Mouse (Mus musculus) thymus, postnatal 25 days (tissue): ENCODE results near the gene Atp2a1.
"Not testable (repeated sequence)": the region's sequence is repeated elsewhere in the genome, so short reads cannot be mapped to it uniquely, and the experiment has no call there.

Experiments used
- DNase-seq: peaks from one replicate; pipeline ENCODE4 v3.0.0; 2022

Atp2a1 gene

DNA sequence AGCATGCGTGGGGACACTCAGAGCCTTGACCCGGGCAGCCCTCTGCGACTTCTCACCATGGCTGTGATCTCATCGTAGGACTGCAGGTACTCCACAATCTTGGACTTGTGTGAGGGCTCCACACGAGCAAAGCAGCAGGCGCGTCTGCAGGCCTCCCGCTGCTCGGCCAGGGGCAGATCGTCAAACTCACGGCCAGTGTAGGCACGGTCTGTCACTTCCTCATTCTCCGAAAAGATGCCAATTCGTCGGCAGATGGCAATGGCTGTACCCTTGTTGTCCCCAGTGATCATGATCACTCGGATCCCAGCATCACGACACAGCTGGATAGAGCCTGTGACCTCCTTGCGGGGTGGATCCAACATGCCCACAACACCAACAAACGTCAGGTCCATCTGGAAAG lies 14.4 kb downstream of the Atp2a1 start:
- no peak for DNase-seq

- no peak for DNase-seq
These were observed 16.7 kb downstream of the Atp2a1 start for GRCm38 (mm10) chr7:126446217-126446616.

DNA sequence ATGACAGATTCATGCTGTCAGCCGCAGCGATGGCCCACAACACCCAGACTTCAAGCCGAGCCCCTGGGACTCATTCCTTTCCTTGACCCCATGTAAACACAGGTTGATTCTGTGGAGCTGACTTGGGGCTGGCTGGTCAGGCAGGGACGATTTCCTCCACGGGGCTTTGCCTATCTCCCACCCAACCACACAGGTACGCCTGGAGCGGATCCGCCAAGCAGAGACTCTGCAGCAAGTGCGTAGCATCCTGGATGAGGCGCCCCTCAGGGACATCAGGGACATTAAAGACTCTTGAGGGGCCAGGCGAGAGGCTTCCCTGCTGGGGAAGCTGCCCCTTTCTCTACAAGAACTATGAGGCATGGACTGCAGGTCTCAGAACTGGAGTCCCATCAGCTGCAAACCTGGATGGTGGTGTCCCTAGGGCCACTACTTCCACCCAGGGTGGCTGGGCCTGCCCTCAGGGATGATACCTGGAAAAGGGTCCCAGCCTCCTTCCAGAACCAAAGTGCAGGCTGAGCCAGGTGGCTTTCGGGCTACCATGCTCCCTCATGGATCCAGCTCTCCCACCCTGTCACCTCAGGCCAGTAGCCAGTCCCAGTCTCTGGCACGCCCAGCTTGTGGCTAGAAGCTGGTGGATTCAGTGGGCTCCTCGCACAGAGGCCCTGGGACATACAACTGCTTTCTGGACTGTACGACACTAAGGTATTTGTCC lies 17.6 kb downstream of the Atp2a1 start:
- no peak for DNase-seq

- no peak for DNase-seq
These were observed 18.4 kb downstream of the Atp2a1 start for GRCm38 (mm10) chr7:126444536-126444935.

DNA sequence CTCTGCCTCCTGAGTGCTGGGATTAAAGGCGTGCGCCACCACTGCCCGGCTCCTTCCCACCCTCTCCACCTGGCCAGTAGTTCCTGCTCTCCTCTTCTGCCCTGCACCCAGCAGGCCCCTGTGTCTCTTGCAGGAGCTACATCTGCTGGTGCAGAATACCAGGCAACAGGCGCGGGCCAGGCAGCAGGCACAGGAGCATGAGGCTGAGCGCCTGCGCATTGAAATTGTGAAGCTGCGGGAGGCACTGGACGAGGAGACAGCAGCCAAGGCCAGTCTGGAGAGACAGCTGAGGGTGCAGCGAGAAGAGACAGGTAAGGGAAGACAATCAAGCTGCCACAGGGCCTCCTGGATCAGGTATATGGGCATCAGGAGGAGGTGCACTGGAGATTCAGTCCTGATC lies 18.9 kb downstream of the Atp2a1 start:
- DNase-seq, result no peak

GRCm38 (mm10) chr7:126440134-126440533 lies 22.8 kb downstream of the Atp2a1 start:
- no peak for DNase-seq

DNA sequence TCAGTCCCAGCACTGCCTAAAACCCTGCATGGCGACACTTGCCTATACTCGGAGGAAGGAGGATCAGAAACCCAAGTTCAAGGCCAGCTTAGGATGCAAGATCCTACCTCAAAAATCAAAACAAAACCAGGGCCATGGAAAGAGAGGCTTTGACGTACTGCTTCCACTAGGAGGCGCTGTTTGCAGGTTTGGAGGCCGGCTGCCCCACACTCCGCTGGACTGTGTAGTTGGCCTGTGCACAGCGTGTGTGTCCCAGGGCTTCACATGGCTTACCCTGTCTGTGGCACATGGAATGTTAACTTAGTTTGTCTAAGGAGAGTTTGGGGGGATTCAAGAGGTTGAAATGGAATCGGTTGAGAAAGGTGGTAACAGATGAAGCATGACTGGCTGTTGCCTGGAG lies 26.1 kb downstream of the Atp2a1 start:
- peak; percentile 71 for DNase-seq

DNA sequence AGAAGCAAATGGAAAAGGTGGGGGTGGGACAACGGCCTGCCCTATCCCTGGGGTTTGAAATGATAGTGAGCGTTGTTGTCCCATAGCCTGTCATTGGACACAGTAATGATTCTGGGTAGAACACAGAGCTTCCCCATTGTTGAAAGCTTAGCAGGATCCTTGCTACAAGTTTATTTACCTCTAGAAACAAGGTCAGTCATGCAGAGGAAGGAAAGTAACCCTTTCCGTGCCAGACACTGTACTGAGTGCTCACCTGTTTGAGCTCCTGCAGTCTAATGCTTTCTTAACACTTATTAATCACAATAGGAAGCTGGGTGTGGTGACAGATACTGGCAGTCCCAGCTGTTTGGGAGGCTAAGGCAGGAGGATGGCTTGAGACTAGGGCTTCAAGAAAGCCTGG lies 27.1 kb downstream of the Atp2a1 start:
- no peak for DNase-seq

DNA sequence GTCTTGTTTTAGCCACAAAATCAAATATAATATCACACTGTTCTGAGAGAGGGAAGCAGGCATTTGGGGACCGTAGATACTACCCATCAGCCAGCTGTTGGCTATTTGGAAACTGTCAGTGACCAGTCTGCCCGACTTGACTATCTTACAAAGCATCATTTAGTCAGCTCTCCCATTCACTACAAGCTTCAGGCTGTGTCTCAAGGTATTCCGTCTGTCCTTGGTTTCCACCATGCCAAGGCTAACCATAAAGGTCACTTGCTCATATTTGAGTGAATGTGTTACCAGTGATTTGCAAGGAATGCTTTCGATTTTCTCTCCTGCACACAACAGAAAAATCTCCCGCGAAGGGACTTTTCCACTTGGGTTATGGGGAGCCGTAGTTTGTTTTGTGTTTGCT lies 28.2 kb downstream of the Atp2a1 start:
- no peak for DNase-seq

GRCm38 (mm10) chr7:126430167-126430566 lies 32.7 kb downstream of the Atp2a1 start:
- DNase-seq, result no peak

GRCm38 (mm10) chr7:126429503-126429898 lies 33.4 kb downstream of the Atp2a1 start:
- no peak for DNase-seq

- peak; percentile 96 for DNase-seq
These were observed 34.0 kb downstream of the Atp2a1 start, which contains the start of gene Rabep2 for GRCm38 (mm10) chr7:126428631-126429502. Gene Rabep2 (plus strand): TSS chr7:126428759.

DNA sequence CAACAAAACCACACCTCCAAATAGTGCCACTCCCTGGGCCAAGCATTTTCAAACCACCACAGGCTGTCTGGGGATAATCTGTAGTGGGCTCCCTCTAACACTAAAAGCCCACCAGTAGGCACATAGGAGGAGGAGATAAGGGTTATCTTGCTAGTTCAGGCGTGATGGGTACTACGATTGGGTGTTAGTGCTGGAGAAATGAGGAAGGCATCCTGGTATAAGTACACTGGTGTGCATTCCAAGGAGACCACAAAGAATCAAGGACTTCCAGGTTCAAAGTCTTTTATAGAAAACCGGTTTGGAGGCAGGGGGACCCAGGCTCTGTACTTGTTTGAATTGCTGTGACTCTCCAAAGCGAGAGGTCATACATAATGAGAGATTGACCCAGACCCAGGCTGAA lies 34.8 kb downstream of the Atp2a1 start:
- no peak for DNase-seq

GRCm38 (mm10) chr7:126427323-126427860 lies 35.5 kb downstream of the Atp2a1 start:
- DNase-seq, result no peak

- no peak for DNase-seq
These were observed 38.7 kb downstream of the Atp2a1 start for GRCm38 (mm10) chr7:126424161-126424560.

- no peak for DNase-seq
These were observed 41.2 kb downstream of the Atp2a1 start for GRCm38 (mm10) chr7:126421756-126422155.

DNA sequence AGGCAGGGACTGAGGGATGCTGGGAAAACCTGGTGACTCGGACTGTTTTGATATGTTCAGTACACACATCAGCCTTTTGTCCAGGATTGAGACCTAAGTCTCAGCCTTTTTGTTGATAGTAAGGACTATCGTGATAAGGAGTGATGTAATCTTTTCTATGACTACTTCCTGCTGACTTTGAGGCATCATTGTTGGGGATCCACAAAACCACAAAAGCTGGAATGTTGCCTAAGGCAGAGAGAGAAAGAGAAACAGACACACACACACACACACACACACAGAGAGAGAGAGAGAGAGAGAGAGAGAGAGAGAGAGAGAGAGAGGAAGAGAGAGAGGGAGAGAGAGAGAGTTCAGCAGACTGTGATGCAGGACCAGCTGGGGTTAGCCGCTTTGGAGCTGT lies 44.4 kb downstream of the Atp2a1 start:
- DNase-seq, result no peak

GRCm38 (mm10) chr7:126417606-126418005 lies 45.3 kb downstream of the Atp2a1 start:
- no peak for DNase-seq

DNA sequence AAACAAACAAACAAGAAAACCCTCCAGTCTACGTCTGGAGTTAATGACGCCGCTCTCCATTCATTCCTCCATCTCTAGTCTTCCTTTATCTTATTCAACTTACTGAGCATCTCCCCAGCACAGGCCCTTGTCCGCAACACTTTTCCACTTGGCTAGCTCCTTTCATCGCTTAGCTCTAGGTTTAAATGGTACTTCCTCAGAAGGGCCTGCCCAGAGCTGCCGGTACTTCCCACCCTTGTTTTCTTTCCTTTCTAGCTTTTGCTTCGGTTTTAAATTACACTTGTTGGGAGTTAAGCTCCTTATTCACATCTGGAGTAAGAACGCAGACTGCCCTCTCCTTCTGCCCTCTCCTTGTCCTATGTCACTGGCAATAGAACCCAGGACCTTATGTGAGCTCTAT lies 45.9 kb downstream of the Atp2a1 start:
- DNase-seq, result no peak

- peak; percentile 45 for DNase-seq
These were observed 46.3 kb downstream of the Atp2a1 start for GRCm38 (mm10) chr7:126416615-126417014.

DNA sequence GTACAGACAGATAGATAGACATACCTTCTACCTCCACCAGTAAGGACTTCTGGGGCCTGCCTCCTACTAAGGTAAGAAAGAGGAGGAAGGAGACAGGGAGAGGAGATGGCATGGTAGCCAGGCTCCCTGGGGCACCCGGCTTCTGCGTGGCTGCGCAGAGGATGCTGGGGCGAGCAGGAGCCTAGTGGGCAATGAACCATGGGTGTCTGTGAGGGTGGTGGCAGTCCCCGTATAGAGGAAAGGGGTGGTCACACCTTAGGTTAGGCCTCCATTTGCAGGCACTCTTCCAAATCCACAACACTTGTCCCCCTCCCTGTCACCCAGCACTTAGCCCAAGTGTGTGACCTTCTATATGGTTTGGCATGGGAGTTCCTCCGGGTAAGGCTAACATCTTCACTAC lies 48.2 kb downstream of the Atp2a1 start, which contains the start of gene Cd19:
Cd19 (minus strand) TSS at position 165 of the 400 bp plus-strand sequence.
- DNase-seq, result no peak

- no peak for DNase-seq
These were observed 51.8 kb downstream of the Atp2a1 start for GRCm38 (mm10) chr7:126411061-126411460.

- no peak for DNase-seq
These were observed 54.2 kb downstream of the Atp2a1 start for GRCm38 (mm10) chr7:126408686-126409085.

- DNase-seq, result not testable (repeated sequence)
These were observed 60.4 kb downstream of the Atp2a1 start for GRCm38 (mm10) chr7:126402518-126402917.
